Mouse (Mus musculus) hindbrain, embryonic 16.5 days (tissue): ENCODE results near the gene Fndc1. TPM values are rescaled to one million over a fixed set of nuclear protein-coding genes. Genes with fewer than 3 reads are reported as not detected.

Source experiments
- ATAC-seq: fragments of 200-750 bp; cut with Nextera tagmentation; 2 replicates; pipeline ENCODE4 v1.8.0; 2017; ENCODE audit warnings: moderate TSS enrichment, moderate library complexity
- H3K27ac ChIP-seq: fragments of 300-500 bp; sonication (generic); 2 replicates; pipeline ENCODE4 v1.5.1; 2014; ENCODE audit warnings: low read depth, mild to moderate bottlenecking, control low read depth, low read length, moderate library complexity
- H3K27me3 ChIP-seq: fragments of 300-500 bp; sonication (generic); replicated peaks from 2 replicates; pipeline ENCODE4 v1.6.1; 2014; ENCODE audit warnings: low read length; ENCODE audit not compliant: control insufficient read depth, insufficient read depth
- H3K36me3 ChIP-seq: fragments of 300-500 bp; sonication (generic); 2 replicates; pipeline ENCODE4 v1.6.1; 2014; ENCODE audit warnings: mild to moderate bottlenecking, low read length, moderate library complexity, mixed read lengths; ENCODE audit not compliant: control insufficient read depth, insufficient read depth
- H3K4me1 ChIP-seq: fragments of 300-500 bp; sonication (generic); 2 replicates; pipeline ENCODE4 v1.6.1; 2014; ENCODE audit warnings: low read depth, low read length; ENCODE audit not compliant: control insufficient read depth, insufficient read depth
- H3K4me2 ChIP-seq: fragments of 300-500 bp; sonication (generic); 2 replicates; pipeline ENCODE4 v1.6.1; 2014; ENCODE audit warnings: mild to moderate bottlenecking, low read length, control low read depth, moderate library complexity
- H3K4me3 ChIP-seq: fragments of 300-500 bp; sonication (generic); 2 replicates; pipeline ENCODE4 v1.5.1; 2014; ENCODE audit warnings: mild to moderate bottlenecking, low read length, control low read depth, moderate library complexity
- H3K9ac ChIP-seq: fragments of 300-500 bp; sonication (generic); 2 replicates; pipeline ENCODE4 v1.6.1; 2014; ENCODE audit warnings: low read depth, mild to moderate bottlenecking, control low read depth, low read length, moderate library complexity
- H3K9me3 ChIP-seq: fragments of 300-500 bp; sonication (generic); 2 replicates; pipeline ENCODE4 v1.6.1; 2014; ENCODE audit warnings: mild to moderate bottlenecking, low read length, moderate library complexity; ENCODE audit not compliant: control insufficient read depth
- WGBS: fragments of 180-500 bp; shearing (Covaris S2); extraction: QIAGEN DNeasy Blood & Tissue Kit; methylation state at CpG from one replicate; pipeline ENCODE4 v1.1.7; 2014; 5-methylcytosine and 5-hydroxymethylcytosine counted together
- polyA plus RNA-seq: library from polyadenylated mRNA; unstranded; fragments of >200 nt; fragmentation: Nextera tagmentation; extraction: Ambion mirVana; gene quantifications from 2 replicates; pipeline ENCODE4 v1.2.1, GENCODE M21; 2015

Gene Fndc1
- polyA plus RNA-seq, 1 experiment from 2014 or later = 8.3 TPM

DNA sequence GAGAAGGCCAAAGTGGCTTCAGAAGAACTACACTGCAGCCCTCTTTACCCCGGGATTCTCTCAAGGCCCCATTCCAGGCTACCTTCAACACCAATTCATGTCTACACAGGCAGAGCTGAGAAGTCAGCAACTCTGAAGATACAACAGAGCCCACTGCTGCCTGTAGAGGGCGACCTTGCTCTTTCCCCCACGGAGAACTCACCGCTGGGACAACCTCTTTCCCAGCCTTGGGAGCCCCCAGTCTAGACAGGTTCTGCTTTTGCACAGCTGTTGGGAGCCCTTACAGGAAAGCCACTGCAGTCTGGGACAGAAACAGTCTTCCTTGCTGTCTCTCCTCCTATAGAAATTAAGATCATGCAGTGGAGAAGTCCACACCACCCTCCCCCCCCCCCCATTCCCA is 41.5 kb upstream of the Fndc1 start:
- WGBS = 13% methylated on average over 4 of the region's 4 CpGs
- Histone ChIP-seq H3K27me3 (no peaks in the 10 kb centered on the region), H3K4me3 (no peak overlapping the region), H3K9ac (no peak overlapping the region), H3K4me1 (no peaks in the 10 kb centered on the region; the same call in 1 of the 2 replicates), H3K27ac (no peak overlapping the region), H3K36me3 (no peaks in the 10 kb centered on the region), H3K4me2 (no peak overlapping the region), H3K9me3 (no peaks in the 10 kb centered on the region)
- no peak for ATAC-seq

DNA sequence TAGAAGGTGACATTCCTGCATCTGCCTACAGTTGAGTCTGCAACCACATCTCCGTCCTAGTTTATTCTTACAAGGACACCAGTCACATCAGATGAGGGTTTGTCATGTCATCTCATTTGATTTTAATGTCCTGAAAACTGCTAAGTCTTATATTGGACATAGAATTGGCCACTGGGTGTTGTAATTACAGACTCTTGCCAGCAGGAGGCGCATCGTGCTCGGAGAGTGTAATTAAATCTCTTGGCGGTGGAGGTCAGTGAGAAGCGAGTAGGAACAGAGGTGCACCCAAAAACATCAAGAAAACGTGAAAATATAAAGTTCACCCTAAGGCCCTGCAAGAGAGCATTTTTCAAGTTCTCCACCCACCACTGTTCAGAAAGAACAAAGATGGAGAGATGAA is 37.6 kb upstream of the Fndc1 start:
- Histone ChIP-seq H3K4me3 (no peak overlapping the region), H3K27ac (no peak overlapping the region), H3K4me1 (no peaks in the 10 kb centered on the region), H3K9me3 (no peaks in the 10 kb centered on the region), H3K27me3 (no peaks in the 10 kb centered on the region), H3K4me2 (no peak overlapping the region), H3K36me3 (no peaks in the 10 kb centered on the region), H3K9ac (no peak overlapping the region)
- ATAC-seq = no peak
- 22% methylated on average over 7 of the region's 7 CpGs for WGBS

DNA sequence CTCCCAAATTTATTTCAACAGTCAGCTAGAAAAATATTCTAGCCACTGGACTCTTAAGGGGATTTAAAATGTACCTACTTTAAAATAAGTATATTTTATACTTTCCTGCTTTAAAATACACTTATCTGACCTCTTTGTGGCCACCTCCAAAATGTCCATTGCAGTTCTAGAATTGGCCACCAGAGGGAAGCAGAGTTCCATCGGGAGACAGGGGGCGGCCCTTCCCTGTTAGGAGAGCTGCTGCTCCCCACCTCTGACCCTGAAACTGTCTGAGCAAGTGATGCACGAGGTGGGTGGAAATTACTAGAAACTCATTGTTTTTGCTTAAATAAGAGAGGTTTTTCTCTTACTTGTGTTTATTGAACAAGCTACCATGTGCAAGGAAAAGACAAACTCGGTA is 36.6 kb upstream of the Fndc1 start:
- no peaks in the 10 kb centered on the region for H3K36me3 ChIP-seq
- no peak for ATAC-seq
- 24% methylated on average over 4 of the region's 4 CpGs for WGBS
- no peaks in the 10 kb centered on the region for H3K9me3 ChIP-seq
- no peak overlapping the region for H3K9ac ChIP-seq
- no peak overlapping the region for H3K4me3 ChIP-seq
- H3K27me3 ChIP-seq = no peaks in the 10 kb centered on the region
- no peak overlapping the region for H3K27ac ChIP-seq
- H3K4me2 ChIP-seq = no peak overlapping the region
- no peaks in the 10 kb centered on the region for H3K4me1 ChIP-seq

DNA sequence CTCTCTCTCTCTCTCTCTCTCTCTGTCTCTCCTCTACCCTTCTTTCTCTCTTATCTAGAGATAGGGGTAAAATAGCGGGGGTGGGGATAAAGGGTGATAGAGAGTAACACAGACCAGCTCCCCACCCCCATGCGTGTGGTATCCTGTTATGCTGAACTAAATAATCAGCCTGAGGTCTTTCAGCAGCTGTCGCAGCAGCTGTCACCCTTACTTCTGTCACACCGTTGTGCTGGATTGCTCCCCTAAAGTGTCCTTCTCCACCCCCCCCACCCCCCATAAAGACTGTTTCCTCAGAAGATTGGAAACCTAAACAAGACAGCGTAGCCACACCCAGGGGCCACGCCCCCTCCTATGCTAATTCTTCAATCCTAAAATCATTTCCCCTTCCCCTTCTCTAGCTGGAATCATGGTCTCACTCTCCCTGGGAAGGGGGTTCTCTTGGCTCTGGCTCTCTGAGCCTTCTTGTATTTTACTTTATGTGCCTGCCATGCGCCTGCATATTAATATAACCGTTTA is 33.8 kb upstream of the Fndc1 start:
- Histone ChIP-seq H3K4me3 (no peak overlapping the region), H3K9me3 (no peaks in the 10 kb centered on the region), H3K27ac (no peak overlapping the region), H3K27me3 (no peaks in the 10 kb centered on the region), H3K4me1 (no peaks in the 10 kb centered on the region), H3K36me3 (no peaks in the 10 kb centered on the region), H3K9ac (no peak overlapping the region), H3K4me2 (no peak overlapping the region)
- 62% methylated on average over 8 of the region's 8 CpGs for WGBS
- no peak for ATAC-seq

DNA sequence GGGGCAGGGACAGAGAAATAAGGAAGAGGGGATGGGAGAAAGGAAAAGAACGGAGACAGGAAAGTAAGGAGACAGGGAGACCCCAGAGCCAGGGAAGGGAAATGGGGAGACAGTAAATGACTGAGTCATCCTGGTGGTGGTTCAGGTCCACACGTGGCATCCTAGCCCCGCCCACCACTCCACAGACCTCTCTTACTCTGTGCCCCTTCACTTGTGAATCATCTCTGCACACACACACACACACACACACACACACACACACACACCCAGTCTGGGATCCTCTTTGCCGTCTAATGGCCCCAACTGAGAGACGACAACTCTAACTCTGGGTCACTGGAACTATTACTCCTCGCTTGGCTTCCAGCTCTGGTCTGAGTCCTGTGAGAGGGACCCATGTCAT is 30.6 kb upstream of the Fndc1 start:
- Histone ChIP-seq H3K27ac (no peak overlapping the region), H3K36me3 (no peaks in the 10 kb centered on the region), H3K4me3 (no peak overlapping the region), H3K27me3 (no peaks in the 10 kb centered on the region), H3K4me2 (no peak overlapping the region), H3K9ac (no peak overlapping the region), H3K4me1 (no peaks in the 10 kb centered on the region), H3K9me3 (peaks cover 2% of the 10 kb centered on the region; the same call in 1 of the 2 replicates)
- 86% methylated on average over 6 of the region's 6 CpGs for WGBS
- ATAC-seq = no peak

DNA sequence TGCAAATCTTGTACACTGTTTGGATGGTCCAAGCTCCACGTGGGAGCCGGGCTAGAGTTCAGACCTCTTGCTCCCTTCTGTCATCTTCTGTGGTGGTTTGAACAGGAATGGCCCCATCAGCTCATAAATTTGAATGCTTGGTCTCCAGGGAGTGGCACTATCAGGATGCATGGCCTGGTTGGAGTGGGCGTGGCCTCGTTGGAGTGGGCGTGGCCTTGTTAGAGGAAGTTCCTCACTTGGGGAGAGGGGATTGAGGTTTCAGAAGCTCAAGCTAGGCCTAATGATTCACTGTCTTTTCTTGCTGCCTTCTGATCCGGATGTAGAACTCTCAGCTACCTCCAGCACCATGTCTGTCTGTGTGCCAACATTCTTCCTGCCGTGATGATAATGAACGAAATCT is 28.7 kb upstream of the Fndc1 start:
- 73% methylated on average over 8 of the region's 8 CpGs for WGBS
- Histone ChIP-seq H3K4me2 (no peak overlapping the region), H3K27me3 (no peaks in the 10 kb centered on the region), H3K9ac (no peak overlapping the region), H3K27ac (no peak overlapping the region), H3K9me3 (peaks cover 2% of the 10 kb centered on the region; the same call in 1 of the 2 replicates), H3K4me1 (no peaks in the 10 kb centered on the region), H3K4me3 (no peak overlapping the region), H3K36me3 (no peaks in the 10 kb centered on the region)
- ATAC-seq = no peak

DNA sequence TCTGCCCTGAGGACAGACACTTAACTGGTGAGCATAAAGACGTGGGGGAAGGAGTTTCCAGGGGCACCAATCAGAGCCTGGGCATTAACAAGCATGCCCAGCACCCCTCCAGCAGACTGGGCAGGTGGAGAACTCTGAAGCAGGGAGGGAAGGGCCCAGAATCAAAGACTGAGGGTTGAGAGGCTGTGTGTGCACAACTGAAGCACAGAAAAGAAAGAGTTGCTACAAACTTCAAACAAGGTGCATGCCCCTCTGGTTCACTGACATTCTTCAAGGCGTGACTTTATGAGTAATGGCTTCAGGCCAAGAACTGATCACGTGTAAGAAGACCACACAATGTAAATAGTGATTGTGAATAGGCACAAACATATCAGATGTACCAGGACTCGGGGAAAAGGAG is 24.9 kb upstream of the Fndc1 start:
- ATAC-seq = no peak
- Histone ChIP-seq H3K4me1 (no peaks in the 10 kb centered on the region), H3K9me3 (peaks cover 2% of the 10 kb centered on the region; the same call in 1 of the 2 replicates), H3K27me3 (no peaks in the 10 kb centered on the region), H3K4me2 (no peak overlapping the region), H3K4me3 (no peak overlapping the region), H3K9ac (no peak overlapping the region), H3K27ac (no peak overlapping the region), H3K36me3 (no peaks in the 10 kb centered on the region)
- 41% methylated on average over 4 of the region's 4 CpGs for WGBS

DNA sequence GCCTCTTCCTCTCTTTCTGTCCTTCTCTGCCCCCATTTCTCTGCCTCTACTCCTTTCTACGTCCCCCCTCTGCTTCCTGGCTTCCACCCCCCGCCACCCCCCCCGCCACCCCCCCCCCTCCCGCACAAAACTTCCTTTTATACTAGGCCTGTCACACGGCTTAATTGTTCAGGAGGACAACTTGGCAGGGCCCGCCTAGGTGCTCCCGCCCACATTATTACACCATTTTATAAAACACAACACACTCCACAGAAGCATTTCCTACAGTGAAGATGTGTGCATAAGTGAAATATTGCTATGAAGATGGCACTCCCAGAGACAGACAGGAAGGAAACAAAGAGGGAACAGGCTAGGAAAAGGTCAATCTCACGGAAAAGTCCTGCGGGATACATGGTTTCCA is 24.4 kb upstream of the Fndc1 start:
- H3K36me3 ChIP-seq = no peaks in the 10 kb centered on the region
- H3K9ac ChIP-seq = no peak overlapping the region
- H3K27me3 ChIP-seq = no peaks in the 10 kb centered on the region
- peaks cover 2% of the 10 kb centered on the region; the same call in 1 of the 2 replicates for H3K9me3 ChIP-seq
- no peak overlapping the region for H3K4me3 ChIP-seq
- no peak overlapping the region for H3K27ac ChIP-seq
- no peak overlapping the region for H3K4me2 ChIP-seq
- 55% methylated on average over 9 of the region's 9 CpGs for WGBS
- H3K4me1 ChIP-seq = no peaks in the 10 kb centered on the region
- no peak for ATAC-seq

DNA sequence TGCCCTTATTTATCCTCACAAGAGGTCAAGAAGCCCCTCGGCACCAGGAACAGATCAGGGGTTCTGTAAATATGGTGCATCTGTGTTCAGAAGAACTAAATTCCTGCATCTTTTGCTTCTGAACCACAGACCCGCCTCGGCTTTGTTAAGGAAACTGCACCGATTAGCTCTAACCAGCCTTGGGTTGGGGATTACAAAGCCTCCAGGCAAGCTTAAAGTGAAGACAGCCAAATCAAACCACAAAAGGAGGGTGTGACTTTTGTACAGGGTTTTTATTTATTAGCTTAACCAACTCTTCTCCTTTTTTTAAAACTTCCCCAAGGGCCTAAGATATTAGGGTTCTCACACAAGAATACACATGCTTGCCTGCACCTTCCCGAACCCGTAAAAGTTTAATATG is 23.1 kb upstream of the Fndc1 start:
- Histone ChIP-seq H3K4me2 (no peak overlapping the region), H3K9me3 (peaks cover 2% of the 10 kb centered on the region; the same call in 1 of the 2 replicates), H3K27me3 (no peaks in the 10 kb centered on the region), H3K27ac (no peak overlapping the region), H3K36me3 (no peaks in the 10 kb centered on the region), H3K4me1 (no peaks in the 10 kb centered on the region), H3K4me3 (no peak overlapping the region), H3K9ac (no peak overlapping the region)
- 78% methylated on average over 6 of the region's 6 CpGs for WGBS
- ATAC-seq = no peak
